Mouse (Mus musculus) lung, embryonic 15.5 days (tissue): ENCODE measurements around the gene Ric8a. TPM values are rescaled to one million over a fixed set of nuclear protein-coding genes. Genes with fewer than 3 reads are reported as not detected.

ENCODE experiments used
- polyA plus RNA-seq: library from polyadenylated mRNA; unstranded; fragments of >200 nt; fragmentation: Nextera tagmentation; extraction: Ambion mirVana; gene quantifications from 2 replicates; pipeline ENCODE4 v1.2.1, GENCODE M21; 2015

Gene Ric8a
- polyA plus RNA-seq, 1 experiment from 2014 or later = 58.8 TPM

Other genes with a start within 250 kb of the Ric8a start
- not detected in 2 replicates for gene Olfr61, start 228.0 kb upstream of the Ric8a start, polyA plus RNA-seq
- gene Olfr53, start 210.5 kb upstream of the Ric8a start, polyA plus RNA-seq = not detected in 2 replicates
- gene Olfr539, start 197.0 kb upstream of the Ric8a start, polyA plus RNA-seq = not detected in 2 replicates
- gene Olfr45, start 175.0 kb upstream of the Ric8a start, polyA plus RNA-seq = not detected in 2 replicates
- gene Olfr541, start 159.7 kb upstream of the Ric8a start, polyA plus RNA-seq = not detected in 2 replicates
- gene Cyp2e1, start 93.2 kb upstream of the Ric8a start, polyA plus RNA-seq = 0.10 and 0.19 TPM in 2 replicates
- 0.14 TPM in 1 of 2 replicates, not detected in the other for gene Syce1, start 69.1 kb upstream of the Ric8a start, polyA plus RNA-seq
- gene Zfp941, start 34.8 kb upstream of the Ric8a start, polyA plus RNA-seq = 0.52 and 0.59 TPM in 2 replicates
- 4.4 and 5.1 TPM in 2 replicates for gene Urah, start 21.9 kb upstream of the Ric8a start, polyA plus RNA-seq
- gene Scgb1c1, start 11.4 kb upstream of the Ric8a start, polyA plus RNA-seq = not detected in 2 replicates
- gene Odf3, start 9.2 kb upstream of the Ric8a start, polyA plus RNA-seq = not detected in 2 replicates
- not detected in 2 replicates for gene Gm45785, start 626 bp upstream of the Ric8a start, polyA plus RNA-seq
- 35.1 and 41.0 TPM in 2 replicates for gene Bet1l, start 620 bp downstream of the Ric8a start, polyA plus RNA-seq
- gene Psmd13, start 25.0 kb downstream of the Ric8a start, polyA plus RNA-seq = 243 and 252 TPM in 2 replicates
- gene Sirt3, start 25.4 kb downstream of the Ric8a start, polyA plus RNA-seq = 22.8 and 22.9 TPM in 2 replicates
- gene Cox8b, start 43.5 kb downstream of the Ric8a start, polyA plus RNA-seq = 6.2 and 8.5 TPM in 2 replicates
- gene Nlrp6, start 63.9 kb downstream of the Ric8a start, polyA plus RNA-seq = 0.26 and 0.72 TPM in 2 replicates
- 18.7 and 21.0 TPM in 2 replicates for gene Pgghg, start 84.4 kb downstream of the Ric8a start, polyA plus RNA-seq
- 2.8 and 4.0 TPM in 2 replicates for gene Ifitm5, start 93.3 kb downstream of the Ric8a start, polyA plus RNA-seq
- gene Gm45717, start 99.0 kb downstream of the Ric8a start, polyA plus RNA-seq = not detected in 2 replicates
- 925 and 963 TPM in 2 replicates for gene Ifitm2, start 99.0 kb downstream of the Ric8a start, polyA plus RNA-seq
- gene Ifitm1, start 110.3 kb downstream of the Ric8a start, polyA plus RNA-seq = 47.1 and 54.5 TPM in 2 replicates
- 238 and 246 TPM in 2 replicates for gene Ifitm3, start 153.8 kb downstream of the Ric8a start, polyA plus RNA-seq
- 1.4 and 1.6 TPM in 2 replicates for gene Ifitm6, start 161.0 kb downstream of the Ric8a start, polyA plus RNA-seq
- not detected in 2 replicates for gene Gm17387, start 172.2 kb downstream of the Ric8a start, polyA plus RNA-seq
- 5.3 and 5.8 TPM in 2 replicates for gene B4galnt4, start 204.1 kb downstream of the Ric8a start, polyA plus RNA-seq
- 14.6 and 15.2 TPM in 2 replicates for gene Pkp3, start 221.3 kb downstream of the Ric8a start, polyA plus RNA-seq
- 12.8 and 15.1 TPM in 2 replicates for gene Sigirr, start 243.6 kb downstream of the Ric8a start, polyA plus RNA-seq